Mouse (Mus musculus): ENCODE data around the gene Cstf3. TPM values are rescaled to one million over a fixed set of nuclear protein-coding genes. Genes with fewer than 3 reads are reported as not detected.
A peak's percentile ranks its signal among the peaks of the same experiment; 100 is the strongest.

Cstf3 gene
- polyA plus RNA-seq, 1 experiment from 2014 or later, result 24.9 TPM

DNA sequence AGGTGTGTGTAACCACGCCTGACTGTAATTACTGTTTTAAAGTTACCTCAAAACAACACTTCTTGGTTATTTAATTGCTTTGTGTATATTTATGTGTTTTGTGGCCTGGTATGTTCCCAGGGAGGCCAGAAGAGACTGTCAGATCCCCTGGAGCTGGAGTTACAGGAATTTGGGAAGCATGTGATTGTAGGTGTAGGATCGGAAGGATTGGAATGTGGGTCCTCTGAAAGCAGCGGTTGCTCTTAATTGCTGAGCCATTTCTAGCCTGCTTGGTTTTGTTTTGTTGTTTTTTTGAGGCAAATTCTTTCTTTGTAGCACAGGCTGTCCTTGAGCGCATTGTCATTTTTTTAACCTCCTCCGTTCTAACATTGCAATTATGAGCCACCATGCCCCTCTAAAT, 14.4 kb downstream of the Cstf3 start:
- no peaks in the 10 kb centered on the region; the same call in 1 of the 2 replicates for H3K4me1 ChIP-seq (replicated peaks)
- no peaks in the 10 kb centered on the region for H3K9me3 ChIP-seq (replicated peaks)
- H3K4me3 ChIP-seq (replicated peaks), result no peak overlapping the region
- no peak overlapping the region for H3K9ac ChIP-seq
- H3K27ac ChIP-seq (replicated peaks), result no peak overlapping the region
- peaks cover 13% of the 10 kb centered on the region for H3K36me3 ChIP-seq (replicated peaks)
- no peaks in the 10 kb centered on the region for H3K27me3 ChIP-seq
- WGBS (ENCODE audit: insufficient replicate concordance), result 73% methylated on average over 5 of the region's 5 CpGs
- no peak overlapping the region for H3K4me2 ChIP-seq
- no peak for ATAC-seq (ENCODE audit: insufficient read depth)

GRCm38 (mm10) chr2:104605560-104605959, 15.2 kb downstream of the Cstf3 start:
- 67% methylated on average over 1 of the region's 1 CpGs for WGBS (ENCODE audit: insufficient replicate concordance)
- Histone ChIP-seq H3K36me3 (replicated peaks) (peaks cover 14% of the 10 kb centered on the region), H3K4me3 (replicated peaks) (no peak overlapping the region), H3K27me3 (no peaks in the 10 kb centered on the region), H3K4me1 (replicated peaks) (no peaks in the 10 kb centered on the region; the same call in 1 of the 2 replicates), H3K4me2 (no peak overlapping the region), H3K9ac (no peak overlapping the region), H3K9me3 (replicated peaks) (no peaks in the 10 kb centered on the region), H3K27ac (replicated peaks) (no peak overlapping the region)
- ATAC-seq (ENCODE audit: insufficient read depth), result peak; percentile 25; the same call in 1 of the 2 replicates

DNA sequence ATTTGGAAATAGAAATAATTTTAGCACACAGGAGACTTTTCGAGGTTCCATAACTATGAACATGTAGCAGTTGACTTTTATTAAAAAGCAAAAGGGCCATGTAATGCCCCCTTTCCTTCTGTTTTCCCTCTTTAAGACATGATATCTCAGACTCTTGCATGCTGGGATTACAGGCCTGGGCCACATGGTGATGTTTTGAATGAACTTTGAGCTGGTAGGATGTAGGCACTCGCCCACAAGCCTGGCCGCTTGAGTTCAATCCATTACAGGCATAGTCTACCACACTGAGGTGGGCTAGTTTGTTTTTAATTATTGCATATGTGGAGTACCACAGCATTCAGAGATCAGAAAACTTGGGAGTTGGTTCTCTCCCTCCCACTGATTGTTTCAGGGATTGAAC, 24.5 kb downstream of the Cstf3 start:
- H3K27me3 ChIP-seq, result no peaks in the 10 kb centered on the region
- H3K27ac ChIP-seq (replicated peaks), result no peak overlapping the region
- peaks cover 6% of the 10 kb centered on the region for H3K36me3 ChIP-seq (replicated peaks)
- no peak overlapping the region for H3K9ac ChIP-seq
- ATAC-seq (ENCODE audit: insufficient read depth), result no peak
- no peak overlapping the region for H3K4me2 ChIP-seq
- no peak overlapping the region for H3K4me3 ChIP-seq (replicated peaks)
- no peaks in the 10 kb centered on the region for H3K9me3 ChIP-seq (replicated peaks)
- whole genome bisulfite sequencing (ENCODE audit: insufficient replicate concordance), result 70% methylated on average over 3 of the region's 3 CpGs
- H3K4me1 ChIP-seq (replicated peaks), result no peaks in the 10 kb centered on the region

- no peaks in the 10 kb centered on the region for H3K4me1 ChIP-seq (replicated peaks)
- 70% methylated on average over 4 of the region's 4 CpGs for WGBS (ENCODE audit: insufficient replicate concordance)
- ATAC-seq (ENCODE audit: insufficient read depth), result no peak
- H3K4me3 ChIP-seq (replicated peaks), result no peak overlapping the region
- no peak overlapping the region for H3K4me2 ChIP-seq
- H3K27ac ChIP-seq (replicated peaks), result peak overlapping the region; percentile 35; the same call in 1 of the 2 replicates
- H3K36me3 ChIP-seq (replicated peaks), result 0 out of 2 replicates have a peak, but pooled peaks cover 3% of the 10 kb centered on the region
- no peaks in the 10 kb centered on the region for H3K27me3 ChIP-seq
- no peak overlapping the region for H3K9ac ChIP-seq
- H3K9me3 ChIP-seq (replicated peaks), result no peaks in the 10 kb centered on the region
Observed at GRCm38 (mm10) chr2:104615985-104616711, 25.8 kb downstream of the Cstf3 start.

DNA sequence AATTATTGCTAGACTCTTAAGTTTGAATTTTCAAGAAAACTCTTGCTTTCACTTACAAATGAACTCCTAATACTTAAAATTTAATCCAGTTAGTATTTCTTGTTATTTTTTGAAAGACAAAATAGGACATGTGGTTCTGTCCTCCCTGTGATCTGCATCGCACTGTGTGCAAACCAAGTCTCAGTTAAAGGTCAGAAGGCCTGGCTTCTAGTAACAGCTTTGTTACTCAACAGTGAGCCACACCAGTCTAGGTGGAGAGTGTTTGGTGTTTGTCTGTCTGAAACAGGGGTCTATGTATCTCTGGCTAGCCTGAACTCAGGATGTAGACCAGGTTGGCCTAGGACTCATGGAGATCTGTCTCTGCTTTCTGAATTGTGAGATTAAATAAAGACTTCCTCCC, 68.3 kb downstream of the Cstf3 start:
- Histone ChIP-seq H3K36me3 (replicated peaks) (peaks cover 64% of the 10 kb centered on the region), H3K27me3 (no peaks in the 10 kb centered on the region), H3K4me1 (replicated peaks) (0 out of 2 replicates have a peak, but pooled peaks cover 5% of the 10 kb centered on the region), H3K4me3 (replicated peaks) (no peak overlapping the region), H3K9me3 (replicated peaks) (no peaks in the 10 kb centered on the region), H3K27ac (replicated peaks) (no peak overlapping the region), H3K4me2 (no peak overlapping the region), H3K9ac (no peak overlapping the region)
- no peak for ATAC-seq (ENCODE audit: insufficient read depth)
- WGBS (ENCODE audit: insufficient replicate concordance), result 78% methylated on average over 1 of the region's 1 CpGs

GRCm38 (mm10) chr2:104663372-104664100, 73.2 kb downstream of the Cstf3 start:
- Histone ChIP-seq H3K36me3 (replicated peaks) (peaks cover 53% of the 10 kb centered on the region), H3K4me2 (no peak overlapping the region)
- 69% methylated on average over 8 of the region's 8 CpGs for WGBS (ENCODE audit: insufficient replicate concordance)

GRCm38 (mm10) chr2:104669122-104669804, 78.9 kb downstream of the Cstf3 start:
- Histone ChIP-seq H3K36me3 (replicated peaks) (peaks cover 18% of the 10 kb centered on the region), H3K9me3 (replicated peaks) (no peaks in the 10 kb centered on the region), H3K27me3 (no peaks in the 10 kb centered on the region), H3K9ac (no peak overlapping the region), H3K27ac (replicated peaks) (no peak overlapping the region), H3K4me3 (replicated peaks) (no peak overlapping the region), H3K4me1 (replicated peaks) (0 out of 2 replicates have a peak, but pooled peaks cover 6% of the 10 kb centered on the region), H3K4me2 (no peak overlapping the region)
- WGBS (ENCODE audit: insufficient replicate concordance), result 71% methylated on average over 6 of the region's 6 CpGs
- ATAC-seq (ENCODE audit: insufficient read depth), result no peak

More at GRCm38 (mm10) chr2:104663372-104664100, 73.2 kb downstream of the Cstf3 start:
- 0 out of 2 replicates have a peak, but pooled peaks cover 7% of the 10 kb centered on the region for H3K4me1 ChIP-seq (replicated peaks)
- H3K9ac ChIP-seq, result no peak overlapping the region
- no peak overlapping the region for H3K4me3 ChIP-seq (replicated peaks)
- H3K9me3 ChIP-seq (replicated peaks), result no peaks in the 10 kb centered on the region
- peak; percentile 81 for ATAC-seq (ENCODE audit: insufficient read depth)
- H3K27ac ChIP-seq (replicated peaks), result peak overlapping the region; percentile 62
- no peaks in the 10 kb centered on the region for H3K27me3 ChIP-seq

- H3K4me3 ChIP-seq (replicated peaks), result no peak overlapping the region
- H3K4me1 ChIP-seq (replicated peaks), result 0 out of 2 replicates have a peak, but pooled peaks cover 4% of the 10 kb centered on the region
- H3K27ac ChIP-seq (replicated peaks), result no peak overlapping the region
- H3K4me2 ChIP-seq, result no peak overlapping the region
- no peaks in the 10 kb centered on the region for H3K36me3 ChIP-seq (replicated peaks)
- H3K9me3 ChIP-seq (replicated peaks), result no peaks in the 10 kb centered on the region
- H3K27me3 ChIP-seq, result no peaks in the 10 kb centered on the region
- ATAC-seq (ENCODE audit: insufficient read depth), result no peak
- H3K9ac ChIP-seq, result no peak overlapping the region
Observed at GRCm38 (mm10) chr2:104671724-104672123, 81.4 kb downstream of the Cstf3 start.

GRCm38 (mm10) chr2:104677326-104677725, 87.0 kb downstream of the Cstf3 start:
- Histone ChIP-seq H3K4me1 (replicated peaks) (no peaks in the 10 kb centered on the region), H3K9me3 (replicated peaks) (no peaks in the 10 kb centered on the region), H3K4me2 (no peak overlapping the region), H3K9ac (no peak overlapping the region), H3K36me3 (replicated peaks) (no peaks in the 10 kb centered on the region), H3K27ac (replicated peaks) (no peak overlapping the region), H3K27me3 (no peaks in the 10 kb centered on the region), H3K4me3 (replicated peaks) (no peak overlapping the region)
- ATAC-seq (ENCODE audit: insufficient read depth), result no peak
- WGBS (ENCODE audit: insufficient replicate concordance), result 58% methylated on average over 3 of the region's 3 CpGs

- H3K4me3 ChIP-seq (replicated peaks), result no peak overlapping the region
- no peak for ATAC-seq (ENCODE audit: insufficient read depth)
- no peak overlapping the region for H3K9ac ChIP-seq
- no peak overlapping the region for H3K4me2 ChIP-seq
- H3K27ac ChIP-seq (replicated peaks), result no peak overlapping the region
- peaks cover 18% of the 10 kb centered on the region for H3K4me1 ChIP-seq (replicated peaks)
- H3K9me3 ChIP-seq (replicated peaks), result no peaks in the 10 kb centered on the region
- WGBS (ENCODE audit: insufficient replicate concordance), result 67% methylated on average over 4 of the region's 4 CpGs
- H3K36me3 ChIP-seq (replicated peaks), result no peaks in the 10 kb centered on the region
- no peaks in the 10 kb centered on the region for H3K27me3 ChIP-seq
Observed at GRCm38 (mm10) chr2:104684771-104685170, 94.4 kb downstream of the Cstf3 start.

GRCm38 (mm10) chr2:104685418-104685817, 95.1 kb downstream of the Cstf3 start:
- peak; percentile 45; the same call in 1 of the 2 replicates for ATAC-seq (ENCODE audit: insufficient read depth)
- 7% methylated on average over 13 of the region's 13 CpGs for WGBS (ENCODE audit: insufficient replicate concordance)

More at GRCm38 (mm10) chr2:104685418-104685817, 95.1 kb downstream of the Cstf3 start:
- Histone ChIP-seq H3K36me3 (replicated peaks) (no peaks in the 10 kb centered on the region), H3K9me3 (replicated peaks) (no peaks in the 10 kb centered on the region), H3K9ac (no peak overlapping the region), H3K4me2 (no peak overlapping the region; the same call in 1 of the 2 replicates), H3K4me3 (replicated peaks) (no peak overlapping the region), H3K27me3 (no peaks in the 10 kb centered on the region), H3K27ac (replicated peaks) (no peak overlapping the region), H3K4me1 (replicated peaks) (peaks cover 19% of the 10 kb centered on the region)
